Mouse (Mus musculus): ENCODE data around the gene Spats2l.

GRCm38 (mm10) chr1:57862024-57862423 lies 88.1 kb downstream of the Spats2l start:
- TF ChIP-seq POLR2A (IDR thresholded peaks at IDR 0.05; ENCODE audit: insufficient read depth, low read depth, low read length): no peak
- no peak for TF ChIP-seq CTCF (IDR thresholded peaks at IDR 0.05)
- TF ChIP-seq EP300 (IDR thresholded peaks at IDR 0.05; ENCODE audit: insufficient read depth, low read depth, low read length): no peak
